Mouse (Mus musculus) forebrain, embryonic 15.5 days (tissue): ENCODE measurements around the gene Anapc2. TPM values are rescaled to one million over a fixed set of nuclear protein-coding genes. Genes with fewer than 3 reads are reported as not detected.

Experiments used
- ATAC-seq: fragments of 200-750 bp; cut with Nextera tagmentation; replicated peaks from 2 replicates; pipeline ENCODE4 v1.8.0; 2017; ENCODE audit warnings: mild to moderate bottlenecking, moderate TSS enrichment, moderate library complexity
- H3K27ac ChIP-seq: fragments of 300-500 bp; sonication (generic); replicated peaks from 2 replicates; pipeline ENCODE4 v1.5.1; 2015; ENCODE audit warnings: mild to moderate bottlenecking, inconsistent platforms
- H3K27me3 ChIP-seq: fragments of 300-500 bp; sonication (generic); 2 replicates; pipeline ENCODE4 v1.6.1; 2015; ENCODE audit warnings: inconsistent platforms
- H3K36me3 ChIP-seq: fragments of 300-500 bp; sonication (generic); 2 replicates; pipeline ENCODE4 v1.6.1; 2015; ENCODE audit warnings: mild to moderate bottlenecking, inconsistent platforms
- H3K4me1 ChIP-seq: fragments of 300-500 bp; sonication (generic); 2 replicates; pipeline ENCODE4 v1.6.1; 2015; ENCODE audit warnings: inconsistent platforms
- H3K4me2 ChIP-seq: fragments of 300-500 bp; sonication (generic); replicated peaks from 2 replicates; pipeline ENCODE4 v1.6.1; 2015; ENCODE audit warnings: mild to moderate bottlenecking, inconsistent platforms
- H3K4me3 ChIP-seq: fragments of 300-500 bp; sonication (generic); 2 replicates; pipeline ENCODE4 v1.5.1; 2015; ENCODE audit warnings: mild to moderate bottlenecking, inconsistent platforms
- H3K9ac ChIP-seq: fragments of 300-500 bp; sonication (generic); replicated peaks from 2 replicates; pipeline ENCODE4 v1.6.1; 2015; ENCODE audit warnings: mild to moderate bottlenecking, inconsistent platforms
- H3K9me3 ChIP-seq: fragments of 300-500 bp; sonication (generic); 2 replicates; pipeline ENCODE4 v1.6.1; 2016; ENCODE audit warnings: inconsistent platforms
- WGBS: fragments of 180-500 bp; shearing (Covaris S2); methylation state at CpG from one replicate; pipeline ENCODE4 v1.1.7; 2015; ENCODE audit warnings: mixed read lengths; 5-methylcytosine and 5-hydroxymethylcytosine counted together
- polyA plus RNA-seq: library from polyadenylated mRNA; unstranded; fragments of >200 nt; fragmentation: Nextera tagmentation; extraction: Ambion mirVana; gene quantifications from 2 replicates; pipeline ENCODE4 v1.2.1, GENCODE M21; 2015

The Anapc2 gene
- polyA plus RNA-seq, 1 experiment from 2014 or later = 150 TPM

DNA sequence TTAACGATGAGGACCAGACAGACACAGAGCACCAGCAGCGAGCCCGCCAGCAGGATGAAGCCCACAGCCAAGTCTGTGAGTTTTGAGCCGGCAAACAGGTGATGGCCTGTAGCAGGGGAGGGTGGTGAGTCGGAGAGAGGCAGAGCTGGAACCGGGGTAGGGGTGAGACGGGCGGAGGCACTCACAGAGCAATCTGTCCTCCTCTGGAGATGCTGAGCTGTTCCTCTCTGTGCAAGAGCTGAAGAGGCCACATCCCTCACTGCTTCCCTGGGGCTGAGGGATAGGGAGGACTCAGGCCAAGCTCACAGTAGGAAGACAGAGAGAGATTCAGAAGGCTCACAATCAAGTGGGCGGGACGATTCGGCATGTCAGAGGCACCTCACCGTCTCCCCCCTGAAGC, 41.2 kb upstream of the Anapc2 start:
- Histone ChIP-seq H3K4me3 (no peak overlapping the region), H3K9ac (no peak overlapping the region), H3K36me3 (no peaks in the 10 kb centered on the region), H3K9me3 (no peaks in the 10 kb centered on the region), H3K27me3 (no peaks in the 10 kb centered on the region), H3K27ac (no peak overlapping the region), H3K4me2 (no peak overlapping the region), H3K4me1 (peaks cover 8% of the 10 kb centered on the region; the same call in 1 of the 2 replicates)
- no peak for ATAC-seq
- WGBS = 53% methylated on average over 12 of the region's 12 CpGs

DNA sequence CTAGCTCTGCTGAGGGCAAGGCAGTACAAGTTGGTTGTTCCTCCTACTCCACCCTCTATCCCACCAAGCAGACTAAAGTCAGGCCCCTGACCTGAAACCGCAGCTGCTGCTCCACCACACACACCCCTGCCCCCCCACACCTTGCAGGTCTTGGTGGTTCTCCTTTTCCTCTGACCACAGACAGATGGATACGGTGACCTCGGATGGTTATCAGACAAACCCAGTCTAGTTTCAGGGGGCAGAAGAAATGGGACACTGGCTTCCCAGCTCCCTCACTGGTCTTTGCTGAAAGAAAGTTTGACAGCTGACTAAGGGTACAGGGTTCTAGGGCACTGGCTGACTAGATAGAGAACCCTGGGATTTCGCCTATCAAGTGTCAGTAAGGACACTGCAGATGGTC, 38.9 kb upstream of the Anapc2 start:
- Histone ChIP-seq H3K9me3 (no peaks in the 10 kb centered on the region), H3K4me2 (no peak overlapping the region), H3K27me3 (peaks cover 5% of the 10 kb centered on the region; the same call in 1 of the 2 replicates), H3K4me3 (no peak overlapping the region), H3K4me1 (peaks cover 6% of the 10 kb centered on the region; the same call in 1 of the 2 replicates), H3K36me3 (no peaks in the 10 kb centered on the region), H3K9ac (no peak overlapping the region), H3K27ac (no peak overlapping the region)
- ATAC-seq = no peak
- whole genome bisulfite sequencing = 75% methylated on average over 4 of the region's 4 CpGs

DNA sequence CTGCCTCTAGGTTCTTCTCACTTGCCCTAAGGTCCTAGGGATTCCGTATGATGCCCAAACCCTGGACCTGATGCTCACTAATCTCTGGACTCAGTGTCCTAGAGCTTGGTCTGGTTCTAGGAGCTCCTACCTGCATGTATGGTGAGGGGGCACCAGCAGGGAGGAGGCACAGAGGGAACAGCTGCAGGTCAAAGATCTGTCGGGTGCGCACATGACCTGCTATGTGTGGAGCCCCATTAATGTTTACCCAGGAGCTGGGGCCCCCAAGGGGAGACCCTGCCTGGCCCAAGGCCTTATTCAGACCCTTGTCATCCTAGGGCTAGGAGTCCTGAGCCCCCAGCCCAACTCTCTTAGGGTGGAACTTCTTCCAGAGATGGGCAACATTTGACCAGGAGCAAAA, 38.2 kb upstream of the Anapc2 start, which contains the start of gene Slc34a3:
Gene Slc34a3 (minus strand): TSS at position 315 of the 400 bp plus-strand sequence.
- peaks cover 5% of the 10 kb centered on the region; the same call in 1 of the 2 replicates for H3K27me3 ChIP-seq
- H3K4me1 ChIP-seq = no peaks in the 10 kb centered on the region
- no peak for ATAC-seq
- no peak within 1 kb of the TSS for H3K9ac ChIP-seq
- H3K36me3 ChIP-seq = no peaks in the 10 kb centered on the region
- 92% methylated on average over 3 of the region's 3 CpGs for WGBS
- H3K4me3 ChIP-seq = no peak within 1 kb of the TSS
- no peak within 1 kb of the TSS for H3K27ac ChIP-seq
- no peaks in the 10 kb centered on the region for H3K9me3 ChIP-seq
- H3K4me2 ChIP-seq = no peak within 1 kb of the TSS

DNA sequence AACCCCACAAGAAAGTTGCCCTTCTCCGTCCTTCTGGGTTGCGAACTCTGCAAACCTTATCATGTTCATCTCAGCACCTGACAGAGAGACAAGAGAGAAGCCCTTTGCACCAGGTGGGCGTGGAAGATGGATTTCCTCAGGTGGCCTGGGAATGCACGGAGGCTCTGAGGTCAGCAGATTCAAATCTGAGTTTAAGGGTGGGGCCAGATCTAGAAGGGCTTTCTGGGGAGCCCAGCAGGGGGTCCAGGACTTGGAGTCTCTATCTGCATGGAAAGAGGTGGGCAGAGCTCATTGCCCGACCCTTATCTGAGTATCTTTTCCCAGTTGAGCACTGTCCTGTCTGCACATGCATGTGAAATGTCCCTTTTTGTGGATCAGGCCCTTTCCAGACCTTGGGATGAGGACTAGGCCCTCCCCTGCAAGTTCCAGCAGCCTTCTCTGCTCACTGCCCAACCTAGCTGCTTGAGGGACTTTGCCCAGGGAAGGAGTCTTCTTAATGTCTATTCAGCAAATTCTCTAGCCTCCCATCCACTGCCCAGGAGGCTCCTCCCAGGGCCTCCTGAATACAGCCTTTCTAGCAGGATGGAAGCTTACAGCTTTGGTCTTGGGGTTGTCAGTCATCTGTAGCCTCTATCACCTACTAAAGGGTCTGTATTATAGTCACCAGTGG, 37.6 kb upstream of the Anapc2 start:
- no peaks in the 10 kb centered on the region for H3K36me3 ChIP-seq
- H3K4me2 ChIP-seq = no peak overlapping the region
- ATAC-seq = no peak
- H3K4me3 ChIP-seq = no peak overlapping the region
- H3K27ac ChIP-seq = no peak overlapping the region
- H3K9ac ChIP-seq = no peak overlapping the region
- H3K4me1 ChIP-seq = no peaks in the 10 kb centered on the region
- 78% methylated on average over 5 of the region's 5 CpGs for WGBS
- H3K27me3 ChIP-seq = peaks cover 5% of the 10 kb centered on the region; the same call in 1 of the 2 replicates
- H3K9me3 ChIP-seq = no peaks in the 10 kb centered on the region

DNA sequence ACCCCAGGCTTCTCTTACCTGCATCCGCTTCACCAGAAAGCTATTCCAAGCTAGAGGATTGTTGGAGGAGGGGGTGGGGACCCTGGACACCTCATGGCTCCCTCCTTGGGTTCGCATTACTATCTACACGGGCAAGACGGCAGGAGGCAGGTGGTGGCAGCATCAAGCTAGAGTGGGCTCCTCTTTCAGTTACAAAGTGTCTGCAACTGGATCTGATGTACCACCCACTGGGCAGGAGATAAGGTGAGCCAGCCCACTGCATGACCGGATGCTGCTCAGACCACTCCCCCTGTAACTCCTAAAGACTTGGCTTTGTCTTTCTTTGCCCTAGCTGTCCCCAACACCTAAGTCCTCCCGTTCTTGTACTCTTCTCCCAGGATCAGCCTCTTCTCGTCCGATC, 35.7 kb upstream of the Anapc2 start, which contains the start of gene Rnf224:
Gene Rnf224 (minus strand): TSS at position 174 of the 400 bp plus-strand sequence.
- H3K4me1 ChIP-seq = peaks cover 12% of the 10 kb centered on the region
- no peak within 1 kb of the TSS for H3K4me2 ChIP-seq
- H3K36me3 ChIP-seq = no peaks in the 10 kb centered on the region
- H3K27ac ChIP-seq = no peak within 1 kb of the TSS
- H3K27me3 ChIP-seq = peaks cover 5% of the 10 kb centered on the region; the same call in 1 of the 2 replicates
- H3K9ac ChIP-seq = no peak within 1 kb of the TSS
- WGBS = 31% methylated on average over 8 of the region's 8 CpGs
- ATAC-seq = no peak
- H3K4me3 ChIP-seq = no peak within 1 kb of the TSS
- no peaks in the 10 kb centered on the region for H3K9me3 ChIP-seq

DNA sequence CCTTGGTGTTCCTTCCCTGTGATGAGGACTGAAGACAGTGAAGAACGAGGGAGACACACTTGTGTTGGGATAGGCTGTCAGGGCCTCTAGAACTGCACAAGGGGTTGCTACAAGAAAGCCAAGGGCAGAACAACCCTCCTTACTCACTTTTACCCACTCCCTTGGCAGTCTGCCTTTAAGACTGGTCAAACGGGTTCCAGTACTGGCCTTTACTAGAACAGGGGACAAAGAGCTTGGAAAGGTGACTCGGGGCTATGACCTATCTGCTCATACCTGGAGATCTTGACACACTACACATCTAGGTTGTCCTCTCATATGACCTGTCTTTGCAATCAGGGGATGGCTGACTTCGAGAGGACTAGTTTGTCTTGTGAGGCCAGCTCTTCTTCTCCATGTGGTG, 34.8 kb upstream of the Anapc2 start:
- Histone ChIP-seq H3K4me2 (no peak overlapping the region), H3K9me3 (no peaks in the 10 kb centered on the region), H3K9ac (no peak overlapping the region), H3K27ac (no peak overlapping the region), H3K27me3 (peaks cover 5% of the 10 kb centered on the region; the same call in 1 of the 2 replicates), H3K4me3 (no peak overlapping the region), H3K36me3 (no peaks in the 10 kb centered on the region), H3K4me1 (peaks cover 15% of the 10 kb centered on the region)
- ATAC-seq = no peak
- WGBS = 71% methylated on average over 4 of the region's 4 CpGs

DNA sequence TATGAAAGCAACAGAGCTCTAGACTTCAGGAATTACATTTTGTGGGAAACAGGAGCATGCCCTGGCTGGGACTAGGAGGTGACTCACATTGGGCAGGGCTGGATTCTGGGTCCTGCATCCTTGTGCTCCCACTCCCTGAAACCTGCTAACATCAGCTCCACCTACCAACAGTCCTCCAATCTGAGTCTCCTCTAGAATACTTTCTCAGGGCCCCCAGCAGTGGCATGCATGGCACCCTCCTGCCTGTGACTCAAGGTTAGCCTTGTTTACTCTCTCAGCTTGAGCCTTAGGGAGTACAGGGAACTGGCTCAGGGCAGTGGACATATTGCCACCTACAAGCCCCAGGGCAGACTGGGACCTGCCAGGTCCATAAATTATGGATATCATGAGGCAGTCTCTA, 34.2 kb upstream of the Anapc2 start:
- H3K4me1 ChIP-seq = peaks cover 21% of the 10 kb centered on the region
- H3K9ac ChIP-seq = no peak overlapping the region
- no peak overlapping the region for H3K4me3 ChIP-seq
- peaks cover 5% of the 10 kb centered on the region; the same call in 1 of the 2 replicates for H3K27me3 ChIP-seq
- no peak overlapping the region for H3K27ac ChIP-seq
- ATAC-seq = no peak
- H3K36me3 ChIP-seq = no peaks in the 10 kb centered on the region
- no peak overlapping the region for H3K4me2 ChIP-seq
- H3K9me3 ChIP-seq = no peaks in the 10 kb centered on the region

DNA sequence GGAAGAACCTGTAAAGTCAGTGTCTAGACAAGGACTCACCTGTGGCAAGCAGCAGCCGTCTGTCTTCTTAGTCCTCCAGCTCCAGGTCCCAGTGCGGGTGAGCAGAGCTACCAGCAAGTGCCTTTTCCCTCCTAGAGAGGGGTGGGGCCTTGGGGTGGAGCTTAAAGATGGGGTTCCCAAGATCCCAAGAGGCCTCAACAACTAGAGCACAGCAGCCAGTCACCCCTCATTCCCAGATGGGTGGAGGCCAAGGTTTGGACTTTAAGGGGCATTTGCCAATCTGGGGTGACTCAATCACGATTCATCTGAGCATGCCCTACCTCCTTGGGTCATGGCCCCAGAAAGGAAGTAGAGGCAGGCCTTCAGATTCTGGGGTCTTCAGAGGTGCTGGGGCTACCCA, 32.5 kb upstream of the Anapc2 start:
- 89% methylated on average over 3 of the region's 3 CpGs for WGBS
- Histone ChIP-seq H3K27me3 (peaks cover 5% of the 10 kb centered on the region; the same call in 1 of the 2 replicates), H3K9ac (no peak overlapping the region), H3K27ac (no peak overlapping the region), H3K4me3 (no peak overlapping the region), H3K4me2 (no peak overlapping the region), H3K4me1 (peaks cover 29% of the 10 kb centered on the region), H3K36me3 (no peaks in the 10 kb centered on the region), H3K9me3 (no peaks in the 10 kb centered on the region)
- no peak for ATAC-seq

DNA sequence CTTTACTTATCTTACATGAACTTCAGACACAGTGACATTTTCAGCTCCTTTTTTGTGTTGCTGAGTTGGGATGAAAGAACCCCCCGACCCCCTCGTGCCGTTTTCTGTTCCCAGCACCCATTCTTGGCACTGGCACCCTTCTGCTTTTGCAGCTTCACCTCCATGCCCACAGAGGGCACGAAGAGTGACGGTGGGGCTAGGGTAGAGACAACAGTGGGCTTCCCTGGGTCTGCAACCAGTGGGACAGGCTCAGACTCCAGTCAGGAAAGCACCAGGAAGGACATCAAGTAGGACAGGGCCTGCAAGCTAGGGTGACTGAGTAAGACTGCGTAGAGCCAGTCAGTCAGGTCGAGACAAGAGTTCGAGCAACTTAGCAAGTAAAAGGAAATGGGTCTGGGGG, 32.0 kb upstream of the Anapc2 start:
- peak overlapping the region; percentile 91 for H3K4me2 ChIP-seq
- H3K9me3 ChIP-seq = no peaks in the 10 kb centered on the region
- H3K4me3 ChIP-seq = peak overlapping the region; percentile 59
- no peaks in the 10 kb centered on the region for H3K36me3 ChIP-seq
- peak; percentile 33 for ATAC-seq
- peaks cover 29% of the 10 kb centered on the region for H3K4me1 ChIP-seq
- peaks cover 5% of the 10 kb centered on the region; the same call in 1 of the 2 replicates for H3K27me3 ChIP-seq
- WGBS = 42% methylated on average over 8 of the region's 8 CpGs
- peak overlapping the region; percentile 77; the same call in 1 of the 2 replicates for H3K27ac ChIP-seq
- peak overlapping the region; percentile 49 for H3K9ac ChIP-seq

DNA sequence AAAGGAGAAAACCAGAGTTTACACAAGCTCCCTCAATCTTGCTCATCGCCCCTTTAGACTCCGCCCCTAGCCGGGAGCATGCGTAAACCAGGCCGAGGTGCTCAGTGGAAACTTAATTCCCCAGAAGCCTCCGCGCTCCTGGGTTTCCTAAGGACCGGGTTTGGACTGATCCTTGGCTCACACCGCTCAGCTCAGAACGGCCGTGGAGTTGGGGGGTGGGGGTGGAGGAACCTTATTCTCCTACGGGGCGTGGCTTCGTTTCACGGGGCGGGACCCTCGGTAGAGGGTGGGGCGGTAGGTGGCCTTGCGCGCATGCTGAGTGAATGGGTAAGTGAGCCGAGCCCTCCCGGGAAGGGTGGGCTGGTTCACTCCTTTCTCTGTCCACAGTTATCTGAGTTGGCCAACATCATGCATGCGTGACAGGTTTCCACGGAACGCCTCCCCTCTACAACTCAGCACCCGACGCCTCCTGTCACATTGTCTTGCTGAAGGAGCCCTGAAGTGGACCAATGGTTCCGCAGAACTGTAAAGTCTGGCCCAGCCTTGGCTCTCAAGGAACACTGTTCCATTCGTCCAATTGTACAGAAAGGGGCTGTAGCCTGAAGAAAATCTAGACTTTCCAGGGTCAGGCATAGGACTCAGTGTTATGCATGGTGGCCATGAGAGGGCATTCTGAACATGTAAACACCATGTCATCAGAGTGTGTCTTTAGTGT, 31.4 kb upstream of the Anapc2 start:
- Histone ChIP-seq H3K4me1 (peaks cover 29% of the 10 kb centered on the region), H3K27ac (peak overlapping the region; percentile 77), H3K9me3 (no peaks in the 10 kb centered on the region), H3K4me2 (peak overlapping the region; percentile 91), H3K27me3 (peaks cover 5% of the 10 kb centered on the region; the same call in 1 of the 2 replicates), H3K36me3 (peaks cover 4% of the 10 kb centered on the region; the same call in 1 of the 2 replicates), H3K9ac (peak overlapping the region; percentile 49), H3K4me3 (peak overlapping the region; percentile 59)
- under 1% methylated on average over 29 of the region's 29 CpGs for WGBS
- ATAC-seq = peak; percentile 84

DNA sequence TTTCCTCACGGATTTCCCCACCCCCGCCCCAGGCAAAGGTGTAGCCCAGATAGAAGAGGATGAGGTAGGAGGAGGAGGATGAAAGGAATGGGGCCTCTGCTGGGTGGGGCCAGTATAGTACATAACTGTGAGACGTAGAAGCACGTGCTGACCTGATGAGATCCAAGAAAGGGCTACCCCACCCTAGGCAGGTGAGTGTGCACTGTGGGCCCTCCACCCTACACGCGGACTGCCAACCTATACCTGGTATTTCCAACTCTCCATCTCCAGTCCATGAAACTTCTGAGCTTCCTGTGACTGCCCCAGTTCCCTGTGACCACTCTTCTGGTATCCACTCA, 30.9 kb upstream of the Anapc2 start:
- peak overlapping the region; percentile 59 for H3K4me3 ChIP-seq
- H3K4me1 ChIP-seq = peaks cover 29% of the 10 kb centered on the region
- no peaks in the 10 kb centered on the region for H3K9me3 ChIP-seq
- H3K27me3 ChIP-seq = peaks cover 5% of the 10 kb centered on the region; the same call in 1 of the 2 replicates
- H3K9ac ChIP-seq = peak overlapping the region; percentile 73
- WGBS = 17% methylated on average over 6 of the region's 6 CpGs
- peak overlapping the region; percentile 77 for H3K27ac ChIP-seq
- peak; percentile 15; the same call in 1 of the 2 replicates for ATAC-seq
- H3K36me3 ChIP-seq = peaks cover 9% of the 10 kb centered on the region; the same call in 1 of the 2 replicates
- peak overlapping the region; percentile 91 for H3K4me2 ChIP-seq

DNA sequence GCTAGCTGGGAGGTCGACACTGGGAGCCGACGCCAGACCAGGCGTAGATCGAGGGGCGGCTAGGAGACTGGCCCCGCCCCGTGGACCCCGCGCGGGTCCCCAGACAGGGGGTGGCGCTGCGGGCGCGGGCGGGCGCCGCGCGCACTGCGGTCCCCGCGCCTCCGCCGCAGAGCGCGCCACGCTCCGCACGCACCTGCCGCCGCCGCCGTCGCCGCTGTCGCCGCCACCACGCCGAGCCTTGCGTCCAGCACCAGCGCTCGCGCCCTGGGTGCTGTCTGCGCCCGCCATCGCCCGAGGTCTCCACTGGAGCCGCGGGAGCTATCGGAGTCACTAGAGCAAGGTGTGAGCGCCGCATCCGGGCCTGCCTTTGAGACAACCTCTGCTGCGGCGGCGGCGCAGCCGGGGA, 30.2 kb upstream of the Anapc2 start, which contains the start of the genes Rnf208 and Cysrt1:
Gene Rnf208 (plus strand): TSS at position 155 of the 406 bp plus-strand sequence.
Gene Cysrt1 (minus strand): TSS at position 352 of the 406 bp plus-strand sequence.
- peak; percentile 49 for ATAC-seq
- peaks cover 5% of the 10 kb centered on the region; the same call in 1 of the 2 replicates for H3K27me3 ChIP-seq
- H3K4me3 ChIP-seq = peak within 1 kb of the TSS; percentile 59
- peaks cover 29% of the 10 kb centered on the region for H3K4me1 ChIP-seq
- peak within 1 kb of the TSS; percentile 73 for H3K9ac ChIP-seq
- H3K36me3 ChIP-seq = peaks cover 12% of the 10 kb centered on the region; the same call in 1 of the 2 replicates
- H3K27ac ChIP-seq = peak within 1 kb of the TSS; percentile 77
- no peaks in the 10 kb centered on the region for H3K9me3 ChIP-seq
- peak within 1 kb of the TSS; percentile 91 for H3K4me2 ChIP-seq
- WGBS = under 1% methylated on average over 57 of the region's 59 CpGs
